Mouse (Mus musculus) cerebellum, adult 2 months (tissue): ENCODE data around the gene Ldb2.

ENCODE experiments used
- CTCF ChIP-seq: fragments of 200-500 bp; IDR thresholded peaks from 2 replicates; pipeline ENCODE4 v1.5.1; 2011; ENCODE audit warnings: low read depth, mild to moderate bottlenecking, control low read depth, low read length, moderate library complexity, borderline replicate concordance; ENCODE audit not compliant: insufficient read depth
- POLR2A ChIP-seq: fragments of 200-500 bp; IDR thresholded peaks from 2 replicates; pipeline ENCODE4 v1.6.1; 2011; ENCODE audit warnings: low read length, control low read depth, borderline replicate concordance; ENCODE audit not compliant: insufficient read depth

GRCm38 (mm10) chr5:44608901-44609300 is 190.6 kb downstream of the Ldb2 start:
- TF ChIP-seq CTCF, result no peak
- TF ChIP-seq POLR2A, result no peak
